16 mouse cellular contexts compared by ENCODE assay signal in the genomic region with DNA sequence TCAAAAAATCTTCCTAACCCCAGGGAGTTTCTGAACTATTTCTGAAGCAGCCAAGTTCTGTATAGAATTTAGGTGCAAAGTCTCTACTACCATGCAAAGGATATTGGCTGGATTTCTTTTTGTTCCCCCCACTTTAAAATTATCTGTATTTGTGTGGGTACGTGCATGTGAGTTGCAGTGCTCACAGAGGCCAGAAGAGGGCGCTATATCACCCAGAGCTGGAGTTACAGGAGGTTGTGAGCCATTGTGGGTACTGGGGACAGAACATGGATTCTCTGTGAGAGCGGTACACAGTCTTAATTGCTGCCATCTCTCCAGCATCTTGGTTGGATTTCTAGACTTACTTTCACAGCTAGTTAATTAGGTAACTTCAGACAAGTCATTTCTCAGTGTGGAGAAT.
A peak's percentile ranks its signal among the peaks of the same experiment; 100 is the strongest.
DNase-seq lines count a peak whose midpoint lies in the region; ATAC-seq and TF ChIP-seq lines count a peak whose summit lies in the region.
"Had no signal": no experiment of that assay in that cellular context is flagged by ENCODE, and none has a peak within 500 bp of the region (broad histone marks: within the 10 kb centered on the region; RNA-seq: fewer than 3 reads in every experiment).

No protein-coding gene starts in this region.

- H3K4me3 ChIP-seq in intestine, postnatal 0 days (ENCODE audit: low read depth, low read length) = no peak overlapping the region
- no peak overlapping the region for H3K4me3 ChIP-seq in intestine, embryonic 16.5 days (ENCODE audit: low read length)
- H3K4me3 ChIP-seq in lung, embryonic 14.5 days (ENCODE audit: low read depth, low read length) = no peak overlapping the region
- H3K4me3 ChIP-seq: heart, embryonic 10.5 days; kidney, embryonic 15.5 days; liver, embryonic 13.5 days had no signal

- 69% methylated on average over 3 of the region's 3 CpGs for WGBS in intestine, postnatal 0 days
- 69% methylated on average over 3 of the region's 3 CpGs for WGBS in intestine, embryonic 16.5 days
- 69% methylated on average over 3 of the region's 3 CpGs for WGBS in lung, embryonic 14.5 days

- no peaks in the 10 kb centered on the region for H3K4me1 ChIP-seq in intestine, postnatal 0 days (replicated peaks; ENCODE audit: control insufficient read depth, insufficient read depth, low read length)
- no peaks in the 10 kb centered on the region for H3K4me1 ChIP-seq in intestine, embryonic 16.5 days (ENCODE audit: control insufficient read depth, insufficient read depth, low read length)
- no peaks in the 10 kb centered on the region for H3K4me1 ChIP-seq in lung, embryonic 14.5 days (ENCODE audit: insufficient read depth)
- H3K4me1 ChIP-seq: heart, embryonic 10.5 days; kidney, embryonic 15.5 days; liver, embryonic 13.5 days had no signal

- H3K9ac ChIP-seq in intestine, postnatal 0 days (ENCODE audit: low read depth, low read length) = no peak overlapping the region
- H3K9ac ChIP-seq in intestine, embryonic 16.5 days (ENCODE audit: low read depth, low read length) = no peak overlapping the region
- no peak overlapping the region for H3K9ac ChIP-seq in lung, embryonic 14.5 days
- H3K9ac ChIP-seq: forebrain, postnatal 0 days; kidney, embryonic 15.5 days; liver, embryonic 13.5 days had no signal

- H3K4me2 ChIP-seq in intestine, postnatal 0 days (replicated peaks; ENCODE audit: low read depth) = no peak overlapping the region
- H3K4me2 ChIP-seq in intestine, embryonic 16.5 days (ENCODE audit: low read depth, low read length) = no peak overlapping the region
- H3K4me2 ChIP-seq in lung, embryonic 14.5 days = no peak overlapping the region
- H3K4me2 ChIP-seq: kidney, embryonic 15.5 days; liver, embryonic 13.5 days had no signal

- no peaks in the 10 kb centered on the region for H3K27me3 ChIP-seq in intestine, postnatal 0 days (replicated peaks; ENCODE audit: control insufficient read depth, insufficient read depth, low read length)
- H3K27me3 ChIP-seq in intestine, embryonic 16.5 days (replicated peaks; ENCODE audit: control insufficient read depth, insufficient read depth, low read length) = no peaks in the 10 kb centered on the region
- H3K27me3 ChIP-seq in lung, embryonic 14.5 days (ENCODE audit: insufficient read depth, low read length) = no peaks in the 10 kb centered on the region
- H3K27me3 ChIP-seq: kidney, embryonic 15.5 days; liver, embryonic 13.5 days had no signal

- no peaks in the 10 kb centered on the region for H3K36me3 ChIP-seq in intestine, postnatal 0 days (ENCODE audit: control insufficient read depth, insufficient read depth)
- no peaks in the 10 kb centered on the region for H3K36me3 ChIP-seq in intestine, embryonic 16.5 days (ENCODE audit: control insufficient read depth, insufficient read depth, low read length)
- no peaks in the 10 kb centered on the region for H3K36me3 ChIP-seq in lung, embryonic 14.5 days (ENCODE audit: insufficient read depth)
- H3K36me3 ChIP-seq: heart, embryonic 10.5 days; kidney, embryonic 15.5 days; liver, embryonic 13.5 days had no signal

- no peak overlapping the region for H3K27ac ChIP-seq in intestine, postnatal 0 days (ENCODE audit: low read depth, low read length)
- no peak overlapping the region for H3K27ac ChIP-seq in intestine, embryonic 16.5 days (ENCODE audit: low read length)
- no peak overlapping the region for H3K27ac ChIP-seq in lung, embryonic 14.5 days (ENCODE audit: low read depth)
- H3K27ac ChIP-seq: heart, embryonic 10.5 days; kidney, embryonic 15.5 days; liver, embryonic 13.5 days had no signal

- DNase-seq in lung, embryonic 14.5 days = no peak
- no peak for DNase-seq in lung, adult 18-20 months
- peak; percentile 40 for DNase-seq in R1 (ENCODE audit: low read depth, low spot score)
- peak; percentile 9 for DNase-seq in testis, postnatal 14 days (ENCODE audit: low spot score)
- DNase-seq in frontal cortex, postnatal 10 days (ENCODE audit: low spot score in 2 of 2) = no peak
- DNase-seq: forebrain, postnatal 0 days; gastrocnemius, postnatal 14 days; heart, postnatal 14 days; liver, embryonic 13.5 days; midbrain, embryonic 14.5 days; thymus, adult 18-20 months had no signal

- ATAC-seq in intestine, postnatal 0 days = no peak
- no peak for ATAC-seq in intestine, embryonic 16.5 days
- ATAC-seq in lung, embryonic 14.5 days (ENCODE audit: insufficient read depth) = no peak
- ATAC-seq: CD4-positive, CD25-positive, alpha-beta regulatory T cell, adult 4 months; forebrain, postnatal 0 days had no signal

- H3K9me3 ChIP-seq in intestine, postnatal 0 days (ENCODE audit: control insufficient read depth) = no peaks in the 10 kb centered on the region
- no peaks in the 10 kb centered on the region for H3K9me3 ChIP-seq in intestine, embryonic 16.5 days (ENCODE audit: control insufficient read depth, low read length)
- H3K9me3 ChIP-seq in lung, embryonic 14.5 days (ENCODE audit: low read depth, low read length) = no peaks in the 10 kb centered on the region
- H3K9me3 ChIP-seq: heart, embryonic 10.5 days; kidney, embryonic 15.5 days; liver, embryonic 13.5 days had no signal

- TF ChIP-seq CTCF in intestine, postnatal 0 days (IDR thresholded peaks at IDR 0.05; ENCODE audit: low read depth) = peak; percentile 38; the same call in 1 of the 2 replicates
- peak; percentile 36 for TF ChIP-seq CTCF in lung, embryonic 14.5 days (IDR thresholded peaks at IDR 0.05; ENCODE audit: low read depth)

Comparison
In these comparisons a context has a peak if more than half of its experiments do, and no peak if none do; other contexts are left out.
1. DNase-seq: peak in R1 (single experiment) and testis, postnatal 14 days (single experiment); none in lung, embryonic 14.5 days (single experiment), lung, adult 18-20 months (0 of 2) and frontal cortex, postnatal 10 days (0 of 2).